Mouse (Mus musculus) kidney, adult 18-20 months (tissue): Measurements from ENCODE around the gene B3gnt2.
A peak's percentile ranks its signal among the peaks of the same experiment; 100 is the strongest.

Source experiments
- DNase-seq: peaks from one replicate; pipeline ENCODE4 v3.0.0; 2021

Gene B3gnt2

GRCm38 (mm10) chr11:22860335-22861227 is at the start of gene B3gnt2:
B3gnt2 (minus strand) TSS chr11:22860961.
- DNase-seq, result no peak

DNA sequence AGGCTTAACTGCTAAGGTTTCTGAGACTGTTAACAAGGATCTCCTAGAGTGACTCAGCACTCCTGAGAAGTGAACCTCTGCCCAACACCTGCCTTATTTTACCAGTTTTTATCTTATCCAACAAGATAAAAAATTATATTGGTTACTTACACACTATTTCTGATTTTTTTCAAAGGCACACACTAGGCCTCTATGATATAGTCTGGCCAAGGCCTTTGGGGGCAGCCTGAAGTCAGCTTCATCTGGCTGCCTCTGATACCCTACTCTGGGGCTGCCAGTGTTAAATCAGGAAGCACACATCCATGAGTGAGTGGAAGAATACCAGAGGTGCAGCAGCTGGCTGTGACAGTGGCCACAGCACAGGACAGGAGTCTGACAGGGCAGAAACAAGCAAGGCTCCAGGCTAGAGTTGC is 45.7 kb upstream of the B3gnt2 start:
- DNase-seq, result no peak

- no peak for DNase-seq
These were observed 42.2 kb upstream of the B3gnt2 start for GRCm38 (mm10) chr11:22902923-22903322.

GRCm38 (mm10) chr11:22900041-22900440 is 39.3 kb upstream of the B3gnt2 start:
- no peak for DNase-seq

DNA sequence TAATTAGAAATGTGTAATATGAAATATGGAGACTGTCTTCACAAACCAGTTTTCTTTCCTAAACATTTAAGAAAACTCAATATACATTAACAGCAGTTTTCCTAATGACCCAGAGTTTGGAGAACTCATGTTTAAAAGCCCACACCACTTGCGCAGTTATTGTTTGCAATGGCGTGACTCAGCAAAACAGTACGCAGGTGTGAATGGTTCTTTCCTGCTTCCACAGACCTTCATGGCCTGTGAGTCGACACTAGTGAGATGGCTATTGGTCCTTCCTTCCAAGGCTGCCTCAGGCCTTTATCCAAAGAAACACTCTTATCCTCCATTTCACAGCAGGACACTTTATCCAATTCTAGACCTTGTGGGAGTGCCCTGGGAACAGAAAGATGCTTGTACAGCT is 36.9 kb upstream of the B3gnt2 start:
- no peak for DNase-seq

- DNase-seq, result no peak
These were observed 36.4 kb upstream of the B3gnt2 start for GRCm38 (mm10) chr11:22897127-22897526.

DNA sequence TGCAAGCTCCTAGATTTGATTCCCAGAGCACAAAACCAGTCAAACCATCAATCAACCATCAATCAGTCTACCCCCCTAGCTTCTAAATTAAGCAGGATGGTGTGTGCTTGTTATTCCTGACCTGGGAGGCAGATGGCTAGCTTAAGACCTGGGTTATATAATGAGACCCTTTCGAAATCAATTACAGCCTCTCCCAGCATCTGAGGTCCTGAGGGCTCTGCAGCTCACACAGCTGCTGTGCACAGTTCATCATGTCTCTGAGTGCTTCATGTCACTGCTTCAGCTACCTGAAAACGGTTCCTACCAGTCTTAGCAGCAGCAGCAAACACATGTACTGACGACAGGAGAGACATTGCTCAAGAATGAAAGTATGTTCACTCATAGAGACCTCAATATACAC is 32.3 kb upstream of the B3gnt2 start:
- DNase-seq, result no peak

GRCm38 (mm10) chr11:22892466-22892865 is 31.7 kb upstream of the B3gnt2 start:
- no peak for DNase-seq

DNA sequence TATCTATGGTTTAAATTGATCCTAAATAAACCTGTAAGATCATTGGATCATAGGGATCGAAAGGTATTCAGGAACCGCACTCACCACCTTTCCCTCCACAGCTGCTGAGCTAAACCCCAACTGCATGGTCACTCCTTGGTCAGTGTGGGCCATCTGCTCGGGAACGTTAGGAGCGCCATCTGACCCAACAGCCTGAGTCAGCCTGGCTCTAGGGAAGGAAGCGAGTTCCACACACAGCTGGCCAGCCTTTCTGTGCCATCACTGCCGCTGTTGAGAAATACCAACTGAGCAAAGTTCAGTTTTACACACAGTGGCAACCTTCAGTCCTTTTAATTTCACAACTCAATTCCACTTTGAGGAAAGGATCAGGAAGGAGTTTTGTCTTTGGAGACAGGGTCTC is 31.1 kb upstream of the B3gnt2 start:
- DNase-seq, result peak; percentile 23

- no peak for DNase-seq
These were observed 30.5 kb upstream of the B3gnt2 start for GRCm38 (mm10) chr11:22891242-22891641.

DNA sequence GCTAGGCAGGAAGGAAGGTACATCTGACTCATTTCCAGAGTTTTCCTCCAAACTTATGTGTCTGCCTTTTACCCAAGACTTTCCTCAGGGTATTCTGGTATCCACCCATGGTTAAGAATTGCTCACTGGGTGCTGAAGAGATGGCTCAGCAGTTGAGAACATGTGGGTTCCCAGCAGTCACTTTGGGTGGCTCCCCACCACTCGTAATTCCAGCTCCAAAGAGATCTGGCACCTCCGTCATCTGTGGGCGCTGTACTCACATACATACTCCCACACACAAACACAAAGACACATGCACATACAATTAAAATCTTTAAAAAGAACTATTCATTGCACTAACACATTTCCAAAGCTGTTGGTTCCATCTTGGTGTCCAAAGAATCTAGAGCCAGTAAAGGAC is 28.5 kb upstream of the B3gnt2 start:
- no peak for DNase-seq

GRCm38 (mm10) chr11:22886991-22887390 is 26.2 kb upstream of the B3gnt2 start:
- no peak for DNase-seq

DNA sequence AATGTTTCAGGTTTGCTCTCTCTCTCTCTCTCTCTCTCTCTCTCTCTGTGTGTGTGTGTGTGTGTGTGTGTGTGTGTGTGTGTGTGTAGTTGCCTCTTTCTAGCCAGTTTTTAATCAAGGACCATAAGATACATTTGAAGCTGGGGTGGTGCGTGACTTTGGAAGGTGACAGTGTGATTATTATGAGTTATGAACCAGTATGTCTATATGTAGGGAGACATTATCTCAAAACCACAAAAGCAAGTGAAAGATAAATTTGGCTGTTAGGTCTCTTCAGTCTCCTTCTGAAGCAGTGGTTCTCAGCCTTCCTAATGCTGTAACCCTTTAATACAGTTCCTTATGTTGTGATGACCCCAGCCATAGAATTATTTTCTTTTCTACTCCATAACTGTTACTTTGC is 24.6 kb upstream of the B3gnt2 start:
- DNase-seq, result no peak

DNA sequence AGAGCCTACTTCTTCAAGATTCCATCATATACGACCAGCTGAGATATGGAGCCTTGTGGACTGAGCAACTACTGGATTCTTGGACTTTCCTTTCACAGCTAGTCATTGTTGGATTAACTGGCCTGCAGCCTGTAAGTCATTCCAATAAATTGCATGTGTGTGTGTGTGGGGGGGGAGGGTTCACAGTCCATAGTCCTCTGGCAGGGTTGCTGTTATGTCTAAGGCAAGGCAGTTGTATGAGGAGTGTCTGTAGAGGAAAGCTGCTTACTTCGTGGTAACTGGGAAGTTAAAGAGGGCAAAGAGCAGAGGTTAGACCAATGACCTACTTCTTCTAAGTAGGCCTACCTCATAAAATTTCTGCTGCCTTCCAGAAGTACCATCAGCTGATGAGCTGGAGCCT is 22.9 kb upstream of the B3gnt2 start:
- peak; percentile 29 for DNase-seq

DNA sequence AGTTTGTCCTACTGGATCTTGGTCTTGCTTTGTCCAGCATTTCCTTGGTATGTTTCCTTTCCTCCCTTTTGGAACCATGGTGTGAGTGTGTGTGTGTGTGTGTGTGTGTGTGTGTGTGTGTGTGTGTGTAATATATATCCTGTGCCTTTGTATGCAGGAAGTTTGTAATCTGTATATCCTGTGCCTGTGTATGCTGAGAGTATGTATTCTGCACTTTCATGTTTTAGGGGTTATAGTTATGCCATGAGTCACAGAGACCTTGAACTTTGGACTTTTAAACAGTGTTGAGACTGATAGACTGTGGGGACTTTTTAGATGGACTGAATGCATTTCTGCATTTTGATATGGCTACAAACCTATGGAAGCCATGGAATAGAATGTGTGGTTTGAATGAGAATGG is 22.2 kb upstream of the B3gnt2 start:
- no peak for DNase-seq

- DNase-seq, result no peak
These were observed 19.8 kb upstream of the B3gnt2 start for GRCm38 (mm10) chr11:22880383-22881172.

GRCm38 (mm10) chr11:22879645-22880044 is 18.9 kb upstream of the B3gnt2 start:
- DNase-seq, result no peak

- no peak for DNase-seq
These were observed 16.0 kb upstream of the B3gnt2 start for GRCm38 (mm10) chr11:22876680-22877330.

DNA sequence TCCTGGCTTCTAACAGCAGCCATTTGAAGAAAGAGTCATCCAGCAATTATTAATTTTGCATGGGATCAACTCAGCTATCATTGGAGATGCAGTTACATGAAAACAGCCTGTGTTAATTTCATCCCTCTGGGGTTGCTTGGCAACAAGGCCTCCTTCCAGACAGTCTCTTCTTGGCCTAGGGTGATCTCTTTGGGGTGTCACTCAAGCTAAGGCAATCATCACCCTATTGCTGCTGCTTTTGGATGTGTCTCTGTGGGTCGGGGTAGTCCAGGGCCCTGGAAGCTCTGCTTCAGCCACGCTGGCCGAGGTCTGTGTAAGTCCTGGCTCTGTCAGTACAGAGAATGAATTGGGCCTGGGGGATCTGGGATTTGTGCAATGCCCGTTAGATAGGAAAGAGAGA is 14.5 kb upstream of the B3gnt2 start:
- DNase-seq, result no peak

- no peak for DNase-seq
These were observed 14.0 kb upstream of the B3gnt2 start for GRCm38 (mm10) chr11:22874747-22875146.

GRCm38 (mm10) chr11:22873383-22873782 is 12.6 kb upstream of the B3gnt2 start:
- DNase-seq, result no peak

- DNase-seq, result no peak
These were observed 11.5 kb upstream of the B3gnt2 start for GRCm38 (mm10) chr11:22872307-22872680.

GRCm38 (mm10) chr11:22871628-22872306 is 11.0 kb upstream of the B3gnt2 start:
- DNase-seq, result no peak
